26 mouse cellular contexts compared by ENCODE assay signal in the genomic region with DNA sequence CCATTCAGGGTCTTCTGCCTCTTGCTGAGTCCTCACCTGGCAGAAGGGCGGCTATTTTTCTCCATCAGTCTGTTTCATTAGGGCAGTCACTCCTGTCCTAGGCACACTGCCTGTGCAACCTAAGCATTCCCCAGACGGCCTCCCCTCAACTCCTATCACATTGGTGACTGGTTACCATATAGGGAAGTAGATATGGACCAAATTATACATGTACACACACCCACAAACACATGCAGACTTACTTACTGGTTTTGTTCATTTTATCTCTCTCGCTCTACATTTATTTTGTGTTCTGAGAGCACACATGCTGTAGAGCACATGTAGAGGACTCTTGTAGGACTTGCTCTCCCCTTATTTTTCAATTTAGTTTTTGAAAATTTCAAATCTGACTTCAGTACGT. TPM values are rescaled to one million over a fixed set of nuclear protein-coding genes. Genes with fewer than 3 reads are reported as not detected.
"Had no signal": no experiment of that assay in that cellular context is flagged by ENCODE, and none has a peak within 500 bp of the region (broad histone marks: within the 10 kb centered on the region; RNA-seq: fewer than 3 reads in every experiment).

No protein-coding gene starts in this region.

- H3K4me2 ChIP-seq: embryonic facial prominence, embryonic 12.5 days; embryonic facial prominence, embryonic 13.5 days; embryonic facial prominence, embryonic 15.5 days; forebrain, embryonic 12.5 days; forebrain, embryonic 13.5 days; forebrain, embryonic 15.5 days had no signal

- DNase-seq: cerebellum, adult 8-10 months; cerebellum, adult 9-10 months; cerebellum, adult 9-11 months; cerebellum, postnatal 10 days; cerebellum, postnatal 14 days; cerebellum, postnatal 25 days; cerebellum, postnatal 36 days; embryo, embryonic 11 days; forebrain, postnatal 0 days; gastrocnemius, postnatal 10 days; gastrocnemius, postnatal 25 days; gastrocnemius, postnatal 36 days; heart, adult 11 months; heart, adult 18-20 months; heart, adult 2 months had no signal

- H3K9ac ChIP-seq: embryonic facial prominence, embryonic 12.5 days; embryonic facial prominence, embryonic 13.5 days; embryonic facial prominence, embryonic 15.5 days; forebrain, embryonic 12.5 days; forebrain, embryonic 13.5 days; forebrain, embryonic 15.5 days; forebrain, postnatal 0 days had no signal

- ATAC-seq: forebrain, embryonic 13.5 days; forebrain, embryonic 14.5 days; forebrain, embryonic 15.5 days; forebrain, embryonic 16.5 days; forebrain, postnatal 0 days had no signal

- H3K4me3 ChIP-seq: embryonic facial prominence, embryonic 10.5 days; embryonic facial prominence, embryonic 12.5 days; embryonic facial prominence, embryonic 13.5 days; embryonic facial prominence, embryonic 15.5 days; erythroblast, embryonic 14.5 days; forebrain, embryonic 10.5 days; forebrain, embryonic 12.5 days; forebrain, embryonic 13.5 days; forebrain, embryonic 15.5 days; heart, adult 2 months had no signal

- H3K9me3 ChIP-seq: embryonic facial prominence, embryonic 10.5 days; embryonic facial prominence, embryonic 12.5 days; embryonic facial prominence, embryonic 13.5 days; embryonic facial prominence, embryonic 15.5 days; forebrain, embryonic 10.5 days; forebrain, embryonic 12.5 days; forebrain, embryonic 13.5 days; forebrain, embryonic 15.5 days had no signal

- H3K27ac ChIP-seq: embryonic facial prominence, embryonic 10.5 days; embryonic facial prominence, embryonic 12.5 days; embryonic facial prominence, embryonic 13.5 days; embryonic facial prominence, embryonic 15.5 days; forebrain, embryonic 10.5 days; forebrain, embryonic 12.5 days; forebrain, embryonic 13.5 days; forebrain, embryonic 15.5 days; heart, adult 2 months had no signal

- H3K27me3 ChIP-seq: embryonic facial prominence, embryonic 12.5 days; embryonic facial prominence, embryonic 13.5 days; embryonic facial prominence, embryonic 15.5 days; forebrain, embryonic 12.5 days; forebrain, embryonic 13.5 days; forebrain, embryonic 15.5 days had no signal

RNA-seq across cellular contexts. Expression of a gene that starts 3.8 kb away (rescaled TPM):
- polyA plus RNA-seq: erythroblast, embryonic 14.5 days had no signal
